Mouse (Mus musculus): ENCODE data around the gene Rad18. TPM values are rescaled to one million over a fixed set of nuclear protein-coding genes. Genes with fewer than 3 reads are reported as not detected.
"Not testable (repeated sequence)": the region's sequence is repeated elsewhere in the genome, so short reads cannot be mapped to it uniquely, and the experiment has no call there.

Rad18 gene
- total RNA-seq, 1 experiment, result 24.3 TPM

DNA sequence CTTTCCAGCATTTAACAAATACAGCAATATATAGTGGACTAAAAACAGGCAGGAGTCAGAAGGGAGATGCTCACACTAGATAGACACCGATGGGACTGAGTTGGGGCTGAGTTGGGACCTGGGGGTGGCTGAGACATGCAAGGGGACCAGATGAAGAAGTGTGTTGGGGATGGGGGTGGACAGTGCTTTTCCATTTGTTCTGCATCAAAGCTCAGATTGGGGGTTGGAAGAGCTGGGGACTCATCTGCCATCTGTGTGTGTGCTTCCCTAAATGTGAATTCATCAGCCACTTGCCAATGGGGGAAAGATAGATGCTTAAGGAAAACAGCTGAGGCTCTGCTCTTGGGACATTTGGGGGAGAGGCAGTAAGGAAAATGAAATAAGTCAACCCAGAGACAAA, 23.5 kb upstream of the Rad18 start:
- peaks cover 0 to 3% of the 10 kb centered on the region in 2 experiments; a peak in 1 of 4 replicates for H3K4me1 ChIP-seq (ENCODE audit: control insufficient read depth in 2 of 2, insufficient read depth in 2 of 2, low read length in 2 of 2, poor library complexity in 1 of 2)
- H3K27ac ChIP-seq (ENCODE audit: insufficient read depth, low read depth, low read length, poor library complexity, severe bottlenecking), result no peak overlapping the region
- in situ Hi-C loops (cut with MboI; ENCODE audit: low sequenced_read_pairs in 2 of 2, unreplicated experiment in 2 of 2), result loop anchor here (5.0 to 25.0 kb wide), 2 partner anchors 62 to 292 kb away; no protein-coding TSS in a partner anchor
- H3K36me3 ChIP-seq (ENCODE audit: control insufficient read depth, insufficient read depth, low read length, poor library complexity, severe bottlenecking), result no peaks in the 10 kb centered on the region
- no peak for DNase-seq (ENCODE audit: low read depth, low spot score)
- TF ChIP-seq MAFK (IDR thresholded peaks at IDR 0.05; ENCODE audit: insufficient read depth, low read depth, low read length), result no peak
- no peaks in the 10 kb centered on the region for H3K9me3 ChIP-seq (ENCODE audit: control insufficient read depth, insufficient read depth, low read depth, low read length)
- H3K9ac ChIP-seq (ENCODE audit: insufficient read depth, low read depth, low read length, poor library complexity, severe bottlenecking), result no peak overlapping the region
- H3K4me3 ChIP-seq (ENCODE audit: insufficient read depth in 1 of 2, low read depth in 1 of 2, low read length in 2 of 2, poor library complexity in 1 of 2, severe bottlenecking in 1 of 2), result no peak overlapping the region

GRCm38 (mm10) chr6:112717168-112717567, 20.7 kb upstream of the Rad18 start:
- no peaks in the 10 kb centered on the region for H3K4me1 ChIP-seq (ENCODE audit: control insufficient read depth in 2 of 2, insufficient read depth in 2 of 2, low read length in 2 of 2, poor library complexity in 1 of 2)
- H3K27ac ChIP-seq (ENCODE audit: insufficient read depth, low read depth, low read length, poor library complexity, severe bottlenecking), result no peak overlapping the region
- no peak for DNase-seq (ENCODE audit: low read depth, low spot score)

DNA sequence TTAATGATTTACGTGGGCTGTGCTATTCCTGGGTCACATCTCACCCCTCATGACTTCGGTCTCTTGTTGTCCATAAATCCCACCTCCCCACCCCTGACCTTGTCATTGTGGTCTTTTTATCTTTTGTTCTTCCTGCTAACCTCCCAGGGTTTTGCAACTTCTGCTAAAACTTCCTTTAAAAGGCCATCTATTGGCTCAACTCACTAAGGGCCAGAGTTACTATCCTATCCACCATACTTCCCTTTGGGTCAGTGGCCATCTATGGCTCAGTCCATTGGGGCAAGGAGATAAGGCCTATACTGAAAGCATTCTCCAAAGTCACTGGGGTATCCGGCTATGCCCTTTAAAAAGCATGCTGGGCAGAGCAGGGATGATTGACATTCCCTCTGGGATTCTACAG, 17.5 kb upstream of the Rad18 start:
- no peaks in the 10 kb centered on the region for H3K4me1 ChIP-seq (ENCODE audit: control insufficient read depth in 2 of 2, insufficient read depth in 2 of 2, low read length in 2 of 2, poor library complexity in 1 of 2)
- H3K27ac ChIP-seq (ENCODE audit: insufficient read depth, low read depth, low read length, poor library complexity, severe bottlenecking), result no peak overlapping the region
- H3K4me3 ChIP-seq (ENCODE audit: insufficient read depth in 1 of 2, low read depth in 1 of 2, low read length in 2 of 2, poor library complexity in 1 of 2, severe bottlenecking in 1 of 2), result no peak overlapping the region
- TF ChIP-seq ZNF384 (IDR thresholded peaks at IDR 0.05; ENCODE audit: low read depth, low read length) (no peak), HCFC1 (IDR thresholded peaks at IDR 0.05; ENCODE audit: borderline replicate concordance, insufficient read depth, low read length) (no peak), MAFK (IDR thresholded peaks at IDR 0.05; ENCODE audit: insufficient read depth, low read depth, low read length) (no peak), CHD2 (IDR thresholded peaks at IDR 0.05; ENCODE audit: low read depth, low read length) (no peak), ZC3H11A (IDR thresholded peaks at IDR 0.05; ENCODE audit: borderline replicate concordance, low read depth, low read length) (no peak)
- H3K9ac ChIP-seq (ENCODE audit: insufficient read depth, low read depth, low read length, poor library complexity, severe bottlenecking), result no peak overlapping the region
- peaks cover 12% of the 10 kb centered on the region for H3K9me3 ChIP-seq (ENCODE audit: control insufficient read depth, insufficient read depth, low read depth, low read length)
- in situ Hi-C loops (cut with MboI; ENCODE audit: low sequenced_read_pairs in 2 of 2, unreplicated experiment in 2 of 2), result loop anchor here (25.0 kb wide), 1 partner anchor 298 kb away; no protein-coding TSS in a partner anchor
- H3K36me3 ChIP-seq (ENCODE audit: control insufficient read depth, insufficient read depth, low read length, poor library complexity, severe bottlenecking), result no peaks in the 10 kb centered on the region
- DNase-seq (ENCODE audit: low read depth, low spot score), result no peak

More at GRCm38 (mm10) chr6:112717168-112717567, 20.7 kb upstream of the Rad18 start:
- Histone ChIP-seq H3K9ac (ENCODE audit: insufficient read depth, low read depth, low read length, poor library complexity, severe bottlenecking) (no peak overlapping the region), H3K36me3 (ENCODE audit: control insufficient read depth, insufficient read depth, low read length, poor library complexity, severe bottlenecking) (no peaks in the 10 kb centered on the region), H3K9me3 (ENCODE audit: control insufficient read depth, insufficient read depth, low read depth, low read length) (peaks cover 10% of the 10 kb centered on the region), H3K4me3 (ENCODE audit: insufficient read depth in 1 of 2, low read depth in 1 of 2, low read length in 2 of 2, poor library complexity in 1 of 2, severe bottlenecking in 1 of 2) (no peak overlapping the region)
- no peak for TF ChIP-seq ZNF384 (IDR thresholded peaks at IDR 0.05; ENCODE audit: low read depth, low read length)
- no peak; the same call in 1 of the 2 replicates for TF ChIP-seq ZC3H11A (IDR thresholded peaks at IDR 0.05; ENCODE audit: borderline replicate concordance, low read depth, low read length)
- TF ChIP-seq CHD2 (IDR thresholded peaks at IDR 0.05; ENCODE audit: low read depth, low read length), result no peak
- TF ChIP-seq HCFC1 (IDR thresholded peaks at IDR 0.05; ENCODE audit: borderline replicate concordance, insufficient read depth, low read length), result no peak
- TF ChIP-seq MAFK (IDR thresholded peaks at IDR 0.05; ENCODE audit: insufficient read depth, low read depth, low read length), result no peak
- in situ Hi-C loops (cut with MboI; ENCODE audit: low sequenced_read_pairs in 2 of 2, unreplicated experiment in 2 of 2), result loop anchor here (5.0 to 25.0 kb wide), 2 partner anchors 65 to 295 kb away; no protein-coding TSS in a partner anchor

DNA sequence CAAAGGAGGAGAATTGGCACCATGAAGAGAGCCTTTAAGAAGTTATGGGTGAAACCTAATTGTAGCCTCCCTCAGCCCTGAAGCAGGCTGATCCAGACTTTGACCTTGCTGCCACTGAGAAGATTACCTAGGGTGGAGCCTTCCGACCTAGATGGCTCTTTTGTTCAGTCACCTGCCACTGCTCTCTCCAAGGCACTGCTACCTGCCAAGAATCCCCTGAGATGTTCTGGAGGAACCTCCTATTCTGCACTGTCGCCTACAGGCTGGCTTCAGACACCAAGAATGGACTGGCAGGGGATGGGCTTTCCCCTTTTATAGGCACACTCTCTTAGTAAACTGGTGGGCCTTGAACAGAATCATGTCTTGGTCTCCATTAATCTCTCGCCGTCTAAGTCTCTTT, 5.8 kb upstream of the Rad18 start:
- H3K9ac ChIP-seq (ENCODE audit: insufficient read depth, low read depth, low read length, poor library complexity, severe bottlenecking); H3K36me3 ChIP-seq (ENCODE audit: control insufficient read depth, insufficient read depth, low read length, poor library complexity, severe bottlenecking); H3K27ac ChIP-seq (ENCODE audit: insufficient read depth, low read depth, low read length, poor library complexity, severe bottlenecking); H3K4me3 ChIP-seq (ENCODE audit: insufficient read depth in 1 of 2, low read depth in 1 of 2, low read length in 2 of 2, poor library complexity in 1 of 2, severe bottlenecking in 1 of 2); H3K9me3 ChIP-seq (ENCODE audit: control insufficient read depth, insufficient read depth, low read depth, low read length); H3K4me1 ChIP-seq (ENCODE audit: control insufficient read depth in 2 of 2, insufficient read depth in 2 of 2, low read length in 2 of 2, poor library complexity in 1 of 2); DNase-seq (ENCODE audit: low read depth, low spot score): not testable (repeated sequence)
- in situ Hi-C loops (cut with MboI; ENCODE audit: low sequenced_read_pairs in 2 of 2, unreplicated experiment in 2 of 2), result loop anchor here (25.0 kb wide), 1 partner anchor 310 kb away; no protein-coding TSS in a partner anchor

- Histone ChIP-seq H3K9me3 (ENCODE audit: control insufficient read depth, insufficient read depth, low read depth, low read length) (peaks cover 4% of the 10 kb centered on the region; the same call in 1 of the 2 replicates), H3K27ac (ENCODE audit: insufficient read depth, low read depth, low read length, poor library complexity, severe bottlenecking) (no peak overlapping the region), H3K36me3 (ENCODE audit: control insufficient read depth, insufficient read depth, low read length, poor library complexity, severe bottlenecking) (peaks cover 4% of the 10 kb centered on the region; the same call in 1 of the 2 replicates), H3K9ac (ENCODE audit: insufficient read depth, low read depth, low read length, poor library complexity, severe bottlenecking) (no peak overlapping the region), H3K4me1 (ENCODE audit: control insufficient read depth in 2 of 2, insufficient read depth in 2 of 2, low read length in 2 of 2, poor library complexity in 1 of 2) (peaks cover 0 to 3% of the 10 kb centered on the region in 2 experiments; a peak in 1 of 4 replicates), H3K4me3 (ENCODE audit: insufficient read depth in 1 of 2, low read depth in 1 of 2, low read length in 2 of 2, poor library complexity in 1 of 2, severe bottlenecking in 1 of 2) (no peak overlapping the region)
- in situ Hi-C loops (cut with MboI; ENCODE audit: low sequenced_read_pairs in 2 of 2, unreplicated experiment in 2 of 2), result loop anchor here (25.0 kb wide), 1 partner anchor 312 kb away; no protein-coding TSS in a partner anchor
- no peak for DNase-seq (ENCODE audit: low read depth, low spot score)
- TF ChIP-seq ZC3H11A (IDR thresholded peaks at IDR 0.05; ENCODE audit: borderline replicate concordance, low read depth, low read length) (peak; percentile 95), HCFC1 (IDR thresholded peaks at IDR 0.05; ENCODE audit: borderline replicate concordance, insufficient read depth, low read length) (no peak)
Measured at GRCm38 (mm10) chr6:112700392-112700791, 3.9 kb upstream of the Rad18 start.

All from ES-E14 (cell line).